Mouse (Mus musculus): Measurements from ENCODE around the gene Sema3b. TPM values are rescaled to one million over a fixed set of nuclear protein-coding genes. Genes with fewer than 3 reads are reported as not detected.

The Sema3b gene
- polyA plus RNA-seq (2016; fragmentation: Nextera tagmentation; extraction: Ambion mirVana): 4.7 and 4.8 TPM in 2 replicates

DNA sequence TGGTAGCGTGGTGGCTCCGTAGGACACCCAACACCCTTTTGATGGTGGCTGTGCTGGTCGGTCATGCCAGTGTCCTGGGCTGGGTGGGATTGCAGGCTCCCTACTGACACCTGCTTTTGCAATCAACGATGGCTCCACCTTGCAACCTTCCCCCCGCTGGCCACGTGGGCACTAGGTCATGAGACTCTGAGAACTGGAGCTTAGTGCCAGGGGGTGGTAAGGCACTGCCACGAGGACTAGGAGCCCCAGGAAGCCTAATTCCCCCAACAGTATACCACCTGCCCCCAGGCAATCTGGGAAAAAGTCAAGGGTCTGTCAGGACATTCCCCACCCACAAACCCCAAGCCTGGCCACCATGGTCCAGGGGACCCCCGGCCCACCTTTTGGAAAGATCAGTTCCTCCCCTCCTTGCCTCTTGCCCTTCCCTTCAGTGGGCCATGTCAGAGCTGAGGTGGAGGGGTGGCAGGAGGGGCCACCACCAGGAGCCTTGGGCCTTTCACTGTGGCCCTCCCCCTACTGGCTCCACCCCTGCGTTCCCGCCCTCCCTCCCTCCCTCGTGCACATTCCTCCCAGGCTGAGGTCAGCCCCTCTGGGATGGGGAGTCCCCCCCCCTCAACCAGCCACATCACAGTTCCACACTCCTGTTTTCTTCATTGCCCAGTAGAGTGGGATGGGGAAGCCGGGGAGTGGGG lies at the start of gene Sema3b:
Sema3b (minus strand) TSS at position 489 of the 692 bp plus-strand sequence.
- ATAC-seq (ENCODE audit: low FRiP score, low read depth): no peak
- Histone ChIP-seq H3K27ac (no peak within 1 kb of the TSS), H3K4me3 (no peak within 1 kb of the TSS), H3K4me2 (replicated peaks) (0 out of 2 replicates have a peak within 1 kb of the TSS, but pooled peaks have one; percentile 3), H3K27me3 (replicated peaks) (no peaks in the 10 kb centered on the region), H3K36me3 (peaks cover 3% of the 10 kb centered on the region; the same call in 1 of the 2 replicates), H3K4me1 (peaks cover 65% of the 10 kb centered on the region), H3K9ac (no peak within 1 kb of the TSS), H3K9me3 (no peaks in the 10 kb centered on the region)
- WGBS: 36% methylated on average over 12 of the region's 12 CpGs

DNA sequence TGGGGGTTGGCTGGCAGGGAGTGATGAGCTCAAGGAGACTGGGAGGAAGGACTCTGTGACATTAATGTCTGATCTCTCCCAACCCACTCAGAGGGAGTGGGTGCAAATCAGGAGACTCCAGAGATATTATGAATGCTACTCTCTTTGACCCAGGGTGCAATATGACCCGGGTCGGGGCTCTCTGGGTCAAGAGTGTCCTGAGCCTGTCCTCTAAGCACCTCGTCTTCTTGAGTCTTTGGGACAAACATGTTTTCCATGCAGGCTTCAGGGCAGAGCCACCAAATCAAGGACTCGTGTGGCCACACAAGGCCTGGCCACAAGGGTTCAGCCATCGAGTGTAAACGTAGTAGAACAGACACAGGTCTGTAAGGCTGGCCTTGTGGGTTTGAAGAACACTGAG lies 49.1 kb upstream of the Sema3b start:
- H3K9me3 ChIP-seq: no peaks in the 10 kb centered on the region
- H3K9ac ChIP-seq: no peak overlapping the region
- ATAC-seq (ENCODE audit: low FRiP score, low read depth): no peak
- no peak overlapping the region for H3K4me3 ChIP-seq
- WGBS: 87% methylated on average over 6 of the region's 6 CpGs
- H3K4me1 ChIP-seq: peaks cover 12% of the 10 kb centered on the region
- H3K27me3 ChIP-seq (replicated peaks): no peaks in the 10 kb centered on the region
- no peaks in the 10 kb centered on the region for H3K36me3 ChIP-seq
- H3K27ac ChIP-seq: no peak overlapping the region
- H3K4me2 ChIP-seq (replicated peaks): no peak overlapping the region

DNA sequence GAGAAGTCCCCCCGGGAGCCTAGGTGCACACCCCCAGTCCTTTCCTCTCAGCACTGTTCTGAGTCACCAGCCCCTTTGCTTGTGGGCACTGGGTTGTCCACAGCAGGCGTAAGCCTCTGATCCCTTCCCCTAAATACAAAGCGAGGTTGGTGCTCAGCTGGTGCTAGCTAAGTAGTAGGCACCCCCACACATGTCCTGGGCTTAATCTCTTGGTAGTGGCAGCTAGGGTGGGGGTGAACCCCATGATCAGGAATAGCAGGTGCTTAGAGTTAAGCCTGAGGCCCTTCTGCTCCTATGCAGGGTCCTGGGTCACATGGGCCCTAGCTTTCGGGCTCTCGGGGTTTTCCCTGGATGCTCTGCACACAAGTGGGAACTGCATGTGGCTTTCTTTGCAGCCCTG lies 48.1 kb upstream of the Sema3b start:
- H3K27ac ChIP-seq: no peak overlapping the region
- no peak for ATAC-seq (ENCODE audit: low FRiP score, low read depth)
- no peaks in the 10 kb centered on the region for H3K36me3 ChIP-seq
- no peaks in the 10 kb centered on the region for H3K27me3 ChIP-seq (replicated peaks)
- H3K4me3 ChIP-seq: no peak overlapping the region
- peaks cover 9% of the 10 kb centered on the region for H3K4me1 ChIP-seq
- no peak overlapping the region for H3K9ac ChIP-seq
- no peaks in the 10 kb centered on the region for H3K9me3 ChIP-seq
- H3K4me2 ChIP-seq (replicated peaks): no peak overlapping the region
- 89% methylated on average over 5 of the region's 5 CpGs for WGBS

DNA sequence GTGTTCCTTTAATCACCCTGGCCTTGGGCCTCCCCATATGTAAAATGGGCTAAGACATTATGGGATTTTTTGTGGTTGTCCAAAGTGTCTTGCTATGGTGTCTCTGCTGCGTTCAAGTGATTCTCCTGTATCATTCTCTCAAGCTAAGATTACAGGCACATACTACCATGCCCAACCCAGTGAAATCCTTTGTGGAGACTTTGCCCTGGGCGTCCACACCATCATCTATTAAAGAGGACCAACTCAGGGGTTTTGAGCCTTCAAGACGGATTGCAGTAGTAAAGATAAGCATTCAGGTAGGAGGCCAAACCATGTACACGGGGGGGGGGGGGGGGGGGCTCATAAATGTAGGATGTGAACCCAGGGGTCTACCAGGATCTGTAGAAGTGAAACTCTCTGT lies 45.6 kb upstream of the Sema3b start:
- Histone ChIP-seq H3K4me3 (no peak overlapping the region), H3K4me1 (peaks cover 18% of the 10 kb centered on the region), H3K4me2 (replicated peaks) (no peak overlapping the region), H3K27me3 (replicated peaks) (no peaks in the 10 kb centered on the region), H3K9me3 (no peaks in the 10 kb centered on the region), H3K36me3 (no peaks in the 10 kb centered on the region), H3K9ac (no peak overlapping the region), H3K27ac (no peak overlapping the region)
- 88% methylated on average over 4 of the region's 4 CpGs for WGBS
- ATAC-seq (ENCODE audit: low FRiP score, low read depth): no peak

DNA sequence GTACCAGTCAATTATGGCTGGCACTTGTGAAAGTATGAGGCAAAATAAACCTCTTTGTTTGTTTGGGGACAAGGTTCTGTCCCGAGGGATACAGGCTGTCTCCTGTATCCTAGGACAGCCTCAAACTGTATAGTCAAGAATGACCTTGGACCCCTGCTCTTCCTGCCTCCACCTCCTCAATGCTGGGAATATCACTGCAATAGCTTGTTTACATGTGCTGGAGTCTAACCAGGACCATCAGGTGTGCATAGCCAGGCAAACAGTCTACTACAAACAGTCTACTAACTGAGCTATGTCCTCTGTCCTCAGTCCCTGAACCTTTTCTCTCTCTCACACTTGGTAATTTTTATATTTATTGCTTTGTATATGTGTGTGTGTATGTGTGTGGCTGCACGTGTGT lies 44.4 kb upstream of the Sema3b start:
- no peak overlapping the region for H3K4me3 ChIP-seq
- H3K4me1 ChIP-seq: peaks cover 15% of the 10 kb centered on the region
- no peak for ATAC-seq (ENCODE audit: low FRiP score, low read depth)
- no peaks in the 10 kb centered on the region for H3K9me3 ChIP-seq
- H3K27me3 ChIP-seq (replicated peaks): no peaks in the 10 kb centered on the region
- no peaks in the 10 kb centered on the region for H3K36me3 ChIP-seq
- WGBS: 84% methylated on average over 2 of the region's 2 CpGs
- no peak overlapping the region for H3K4me2 ChIP-seq (replicated peaks)
- H3K27ac ChIP-seq: no peak overlapping the region
- H3K9ac ChIP-seq: no peak overlapping the region

DNA sequence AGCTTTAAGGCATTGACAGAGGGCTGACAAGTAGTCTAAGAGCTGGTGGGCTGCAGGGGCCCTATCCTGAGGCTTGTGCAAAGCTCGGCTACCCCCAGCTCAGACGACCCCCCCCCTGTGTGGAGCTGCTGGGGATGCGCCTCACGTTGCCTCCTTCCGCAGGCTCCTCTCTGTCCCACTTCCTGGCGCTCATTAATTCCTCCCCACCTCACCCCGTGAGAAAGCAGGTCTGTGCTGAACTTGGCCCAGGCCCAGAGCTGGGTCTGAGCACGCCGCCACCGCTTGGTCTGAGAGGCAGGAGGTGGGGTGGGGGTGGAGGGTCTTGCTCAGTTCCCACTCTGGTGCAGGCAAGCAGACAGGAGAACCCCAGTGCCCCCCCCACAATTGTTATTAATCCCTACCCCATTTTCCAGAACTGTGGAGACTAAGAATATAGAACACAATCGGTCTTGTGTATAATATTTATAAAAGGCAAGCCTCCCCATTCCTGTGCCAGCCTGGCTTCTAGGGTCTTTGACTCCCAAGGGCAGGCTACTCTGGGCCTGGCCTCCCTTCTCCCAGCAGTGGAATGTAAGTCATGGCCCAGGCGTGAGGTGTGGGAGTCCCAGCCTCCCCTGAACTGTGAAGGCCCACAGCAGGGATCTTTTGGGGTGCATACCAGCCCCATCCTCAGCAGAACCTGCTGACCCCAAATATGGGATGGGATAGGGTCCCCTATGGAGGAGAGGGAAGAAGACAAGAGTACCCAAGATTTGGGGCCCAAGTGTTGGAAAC lies 41.9 kb upstream of the Sema3b start:
- H3K36me3 ChIP-seq: no peaks in the 10 kb centered on the region
- no peak overlapping the region for H3K4me2 ChIP-seq (replicated peaks)
- no peaks in the 10 kb centered on the region for H3K9me3 ChIP-seq
- no peak overlapping the region for H3K27ac ChIP-seq
- H3K4me3 ChIP-seq: no peak overlapping the region
- H3K4me1 ChIP-seq: peaks cover 15% of the 10 kb centered on the region
- H3K27me3 ChIP-seq (replicated peaks): no peaks in the 10 kb centered on the region
- ATAC-seq (ENCODE audit: low FRiP score, low read depth): peak; percentile 63
- WGBS: 40% methylated on average over 12 of the region's 12 CpGs
- no peak overlapping the region for H3K9ac ChIP-seq

DNA sequence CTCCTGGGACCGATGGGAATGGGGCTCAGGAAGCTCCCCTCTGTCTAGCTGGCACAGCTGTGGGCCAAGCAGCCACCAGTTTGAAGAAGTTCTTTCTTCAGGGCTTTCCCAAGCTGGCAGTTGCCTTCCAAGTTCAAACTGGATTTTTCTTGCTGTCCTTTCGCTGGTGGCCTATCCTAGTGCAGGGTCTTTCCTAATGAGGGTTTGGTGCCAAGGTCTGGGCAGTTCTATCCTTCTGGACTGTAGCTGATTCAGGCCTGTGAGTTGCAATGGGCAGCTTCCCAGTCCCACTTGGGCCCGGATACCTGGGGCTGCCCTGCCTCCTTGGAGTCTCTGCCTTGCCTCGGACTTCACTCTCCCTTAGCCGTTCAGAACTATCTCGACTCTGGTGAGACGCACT lies 41.2 kb upstream of the Sema3b start:
- Histone ChIP-seq H3K4me1 (peaks cover 19% of the 10 kb centered on the region), H3K9me3 (no peaks in the 10 kb centered on the region), H3K36me3 (no peaks in the 10 kb centered on the region), H3K9ac (no peak overlapping the region), H3K27me3 (replicated peaks) (no peaks in the 10 kb centered on the region), H3K4me2 (replicated peaks) (no peak overlapping the region), H3K27ac (no peak overlapping the region), H3K4me3 (no peak overlapping the region)
- ATAC-seq (ENCODE audit: low FRiP score, low read depth): no peak
- 71% methylated on average over 7 of the region's 7 CpGs for WGBS

DNA sequence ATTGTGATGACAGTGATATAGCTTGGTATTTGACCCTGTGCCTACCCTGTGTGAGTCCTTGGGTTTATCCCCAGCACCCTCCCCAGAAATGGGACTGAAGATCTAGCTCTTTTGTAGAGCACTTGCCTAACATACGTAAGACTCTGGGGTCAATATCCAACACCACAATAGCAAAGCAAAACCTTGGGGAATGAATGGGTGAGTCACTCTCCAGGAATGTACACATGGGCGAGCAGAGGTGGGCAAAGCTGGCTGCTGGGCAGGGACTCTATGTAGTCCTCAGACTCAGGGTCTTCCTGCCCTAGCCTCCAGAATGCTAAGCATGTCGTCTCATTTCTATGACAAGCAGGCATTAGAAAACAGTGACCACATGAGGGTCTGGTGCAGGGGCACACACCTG lies 39.7 kb upstream of the Sema3b start:
- ATAC-seq (ENCODE audit: low FRiP score, low read depth): no peak
- H3K27me3 ChIP-seq (replicated peaks): no peaks in the 10 kb centered on the region
- H3K9me3 ChIP-seq: no peaks in the 10 kb centered on the region
- H3K4me1 ChIP-seq: peaks cover 25% of the 10 kb centered on the region
- no peak overlapping the region for H3K9ac ChIP-seq
- H3K4me2 ChIP-seq (replicated peaks): no peak overlapping the region
- H3K36me3 ChIP-seq: no peaks in the 10 kb centered on the region
- 83% methylated on average over 3 of the region's 3 CpGs for WGBS
- no peak overlapping the region for H3K4me3 ChIP-seq
- no peak overlapping the region for H3K27ac ChIP-seq

DNA sequence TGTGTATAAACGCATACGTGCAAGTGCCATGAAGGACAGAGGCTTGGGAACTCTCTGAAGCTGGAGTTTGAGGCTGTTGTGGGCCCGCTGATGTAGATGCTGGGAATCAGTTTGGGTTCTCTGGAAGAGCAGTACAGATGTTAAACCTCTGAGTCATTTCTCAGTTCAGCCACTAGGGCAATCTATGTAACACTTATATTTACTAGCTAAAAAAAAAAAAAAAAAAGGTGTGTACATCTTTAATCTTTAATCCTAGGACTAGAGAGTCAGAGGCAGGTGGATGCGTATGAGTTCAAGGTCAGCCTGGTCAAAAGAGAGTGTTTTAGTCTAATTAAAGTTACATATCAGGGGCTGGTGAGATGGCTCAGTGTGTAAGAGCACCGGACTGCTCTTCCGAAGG lies 37.9 kb upstream of the Sema3b start:
- H3K36me3 ChIP-seq: no peaks in the 10 kb centered on the region
- ATAC-seq (ENCODE audit: low FRiP score, low read depth): no peak
- no peak overlapping the region for H3K4me3 ChIP-seq
- no peaks in the 10 kb centered on the region for H3K9me3 ChIP-seq
- H3K27me3 ChIP-seq (replicated peaks): no peaks in the 10 kb centered on the region
- no peak overlapping the region for H3K27ac ChIP-seq
- peaks cover 23% of the 10 kb centered on the region for H3K4me1 ChIP-seq
- WGBS: 78% methylated on average over 6 of the region's 6 CpGs
- no peak overlapping the region for H3K9ac ChIP-seq
- no peak overlapping the region for H3K4me2 ChIP-seq (replicated peaks)

DNA sequence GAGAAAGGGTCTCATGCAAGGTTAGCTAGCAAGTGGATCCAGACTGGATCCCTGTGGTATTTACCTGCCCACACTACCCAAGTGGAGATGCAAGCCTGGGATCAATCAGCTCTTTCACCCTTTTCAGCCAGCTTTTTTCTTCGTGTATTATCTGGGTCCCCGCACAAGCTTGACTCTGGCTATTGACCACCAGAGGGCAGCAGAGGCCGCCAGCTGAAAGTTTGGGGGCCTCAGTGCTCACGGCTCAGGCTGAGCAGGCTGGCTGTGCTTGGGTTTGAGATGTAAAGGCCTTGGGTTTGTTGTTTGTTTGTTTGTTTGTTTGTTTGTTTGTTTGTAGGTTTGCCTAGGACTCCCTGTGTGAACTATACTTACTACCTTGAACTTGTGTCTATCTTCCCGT lies 36.5 kb upstream of the Sema3b start:
- H3K27ac ChIP-seq: no peak overlapping the region
- H3K4me1 ChIP-seq: peaks cover 12% of the 10 kb centered on the region
- H3K9ac ChIP-seq: no peak overlapping the region
- no peak overlapping the region for H3K4me3 ChIP-seq
- H3K27me3 ChIP-seq (replicated peaks): no peaks in the 10 kb centered on the region
- peak; percentile 41 for ATAC-seq (ENCODE audit: low FRiP score, low read depth)
- H3K4me2 ChIP-seq (replicated peaks): no peak overlapping the region
- no peaks in the 10 kb centered on the region for H3K9me3 ChIP-seq
- no peaks in the 10 kb centered on the region for H3K36me3 ChIP-seq
- WGBS: 14% methylated on average over 5 of the region's 5 CpGs

DNA sequence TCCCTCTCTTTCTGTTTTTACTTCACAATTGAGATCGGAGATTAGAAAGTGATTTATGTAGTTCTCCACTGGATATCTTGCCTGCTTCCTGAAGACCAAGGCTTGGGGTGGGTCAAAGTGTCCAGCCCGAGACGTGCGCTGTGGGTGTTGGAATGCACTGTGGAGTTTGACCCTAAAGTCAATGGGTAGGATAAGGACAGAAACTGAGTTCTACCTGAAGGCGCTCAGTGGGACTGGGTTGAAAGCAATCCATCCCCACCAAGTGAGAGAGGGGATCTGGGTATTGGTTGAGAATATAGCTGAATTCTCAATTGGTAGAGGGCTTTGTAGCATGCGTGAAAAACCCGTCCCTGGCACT lies 36.1 kb upstream of the Sema3b start:
- peaks cover 9% of the 10 kb centered on the region; the same call in 1 of the 2 replicates for H3K4me1 ChIP-seq
- H3K9ac ChIP-seq: no peak overlapping the region
- H3K4me3 ChIP-seq: no peak overlapping the region
- no peaks in the 10 kb centered on the region for H3K27me3 ChIP-seq (replicated peaks)
- no peaks in the 10 kb centered on the region for H3K36me3 ChIP-seq
- H3K27ac ChIP-seq: no peak overlapping the region
- H3K9me3 ChIP-seq: no peaks in the 10 kb centered on the region
- peak; percentile 34 for ATAC-seq (ENCODE audit: low FRiP score, low read depth)
- 47% methylated on average over 7 of the region's 7 CpGs for WGBS
- peak overlapping the region; percentile 62 for H3K4me2 ChIP-seq (replicated peaks)

DNA sequence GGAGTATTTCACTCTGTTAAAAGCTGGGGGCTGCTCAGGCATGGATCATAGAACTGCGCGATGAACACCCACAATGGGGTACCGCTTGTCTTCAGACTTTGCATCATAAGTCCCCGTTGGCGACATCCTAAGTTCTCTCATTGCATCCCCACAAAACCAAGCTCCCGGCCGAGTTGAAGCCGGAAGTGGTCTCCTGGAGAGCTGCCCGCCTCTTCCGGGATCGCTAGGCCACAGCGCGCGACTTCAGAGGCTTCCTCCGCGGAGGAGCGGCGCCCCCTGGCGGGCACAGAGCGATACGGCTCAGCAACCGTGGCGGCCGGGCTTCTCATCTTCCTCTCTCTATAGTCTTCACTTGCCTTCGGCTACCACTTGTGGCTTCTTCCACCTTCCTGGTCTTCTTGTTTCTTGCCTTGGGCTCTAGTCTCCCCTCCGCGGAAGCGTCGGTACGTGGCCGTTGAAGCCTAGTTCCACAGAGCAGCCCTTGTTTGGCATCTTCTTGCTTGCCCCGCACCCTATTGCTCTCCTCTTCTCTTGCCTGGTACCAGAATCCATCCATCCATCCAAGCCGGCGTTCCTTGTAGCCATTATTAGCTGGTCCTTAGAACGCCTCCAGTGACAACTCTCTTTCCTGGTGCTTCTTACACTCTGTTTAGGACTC lies 35.6 kb upstream of the Sema3b start:
- H3K4me1 ChIP-seq: peaks cover 9% of the 10 kb centered on the region; the same call in 1 of the 2 replicates
- no peaks in the 10 kb centered on the region for H3K27me3 ChIP-seq (replicated peaks)
- no peaks in the 10 kb centered on the region for H3K36me3 ChIP-seq
- no peaks in the 10 kb centered on the region for H3K9me3 ChIP-seq
- H3K4me2 ChIP-seq (replicated peaks): peak overlapping the region; percentile 62
- H3K4me3 ChIP-seq: peak overlapping the region; percentile 27
- peak overlapping the region; percentile 23; the same call in 1 of the 2 replicates for H3K9ac ChIP-seq
- ATAC-seq (ENCODE audit: low FRiP score, low read depth): peak; percentile 78
- H3K27ac ChIP-seq: no peak overlapping the region
- 6% methylated on average over 35 of the region's 35 CpGs for WGBS

Measured in neural tube, embryonic 12.5 days (tissue).